In the genomic region with DNA sequence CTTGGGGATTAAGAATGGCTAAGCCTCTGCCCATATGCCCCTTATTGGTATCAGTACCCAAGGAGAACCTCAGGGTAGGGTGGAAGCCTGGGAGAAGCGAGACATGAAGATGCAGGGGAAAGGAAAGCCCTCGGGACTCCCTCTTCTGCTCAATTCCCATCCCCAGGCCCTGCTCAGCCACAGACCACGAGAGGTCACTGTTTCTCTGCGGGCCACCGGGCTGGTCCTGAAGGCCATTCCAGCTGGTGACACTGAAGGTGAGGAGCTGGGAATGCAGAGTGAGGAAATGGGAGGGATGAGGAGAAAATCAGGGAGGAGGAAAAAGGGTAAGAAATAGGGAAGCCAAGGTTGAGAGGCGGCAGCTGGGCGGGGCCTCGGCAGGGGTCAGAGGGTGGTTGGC, we compare ENCODE assay signal across 10 mouse cellular contexts. TPM values are rescaled to one million over a fixed set of nuclear protein-coding genes. Genes with fewer than 3 reads are reported as not detected.
DNase-seq lines count a peak whose midpoint lies in the region; ATAC-seq and TF ChIP-seq lines count a peak whose summit lies in the region.
"Had no signal": no experiment of that assay in that cellular context is flagged by ENCODE, and none has a peak within 500 bp of the region (broad histone marks: within the 10 kb centered on the region; RNA-seq: fewer than 3 reads in every experiment).

No protein-coding gene starts in this region.

- H3K36me3 ChIP-seq in hindbrain, embryonic 11.5 days (ENCODE audit: control insufficient read depth, insufficient read depth, low read length): no peaks in the 10 kb centered on the region
- H3K36me3 ChIP-seq in hindbrain, embryonic 13.5 days: no peaks in the 10 kb centered on the region
- no peaks in the 10 kb centered on the region for H3K36me3 ChIP-seq in heart, embryonic 11.5 days (ENCODE audit: control insufficient read depth, insufficient read depth, low read length)
- no peaks in the 10 kb centered on the region for H3K36me3 ChIP-seq in liver, postnatal 0 days (replicated peaks; ENCODE audit: insufficient read depth, low read length)
- H3K36me3 ChIP-seq: G1E; limb, embryonic 13.5 days had no signal

- no peaks in the 10 kb centered on the region for H3K9me3 ChIP-seq in hindbrain, embryonic 11.5 days (ENCODE audit: control insufficient read depth, low read length)
- H3K9me3 ChIP-seq in hindbrain, embryonic 13.5 days: no peaks in the 10 kb centered on the region
- no peaks in the 10 kb centered on the region for H3K9me3 ChIP-seq in heart, embryonic 11.5 days (replicated peaks; ENCODE audit: control insufficient read depth, low read length)
- no peaks in the 10 kb centered on the region for H3K9me3 ChIP-seq in liver, postnatal 0 days (ENCODE audit: low read length)
- H3K9me3 ChIP-seq: G1E; limb, embryonic 13.5 days had no signal

- WGBS in hindbrain, embryonic 11.5 days: 11% methylated on average over 8 of the region's 8 CpGs
- 12% methylated on average over 8 of the region's 8 CpGs for WGBS in hindbrain, embryonic 13.5 days
- 7% methylated on average over 8 of the region's 8 CpGs for WGBS in heart, embryonic 11.5 days (ENCODE audit: insufficient replicate concordance)
- 31% methylated on average over 8 of the region's 8 CpGs for WGBS in liver, postnatal 0 days (ENCODE audit: insufficient replicate concordance)

- no peaks in the 10 kb centered on the region for H3K4me1 ChIP-seq in hindbrain, embryonic 11.5 days (replicated peaks; ENCODE audit: control insufficient read depth, insufficient read depth, low read length)
- H3K4me1 ChIP-seq in hindbrain, embryonic 13.5 days (replicated peaks): no peaks in the 10 kb centered on the region
- peaks cover 18% of the 10 kb centered on the region for H3K4me1 ChIP-seq in heart, embryonic 11.5 days (ENCODE audit: control insufficient read depth, insufficient read depth, low read length)
- H3K4me1 ChIP-seq in liver, postnatal 0 days (ENCODE audit: insufficient read depth): peaks cover 3% of the 10 kb centered on the region; the same call in 1 of the 2 replicates

- H3K4me2 ChIP-seq in hindbrain, embryonic 11.5 days (replicated peaks; ENCODE audit: low read depth, low read length): no peak overlapping the region
- H3K4me2 ChIP-seq in hindbrain, embryonic 13.5 days: no peak overlapping the region
- H3K4me2 ChIP-seq in heart, embryonic 11.5 days: no peak overlapping the region
- no peak overlapping the region for H3K4me2 ChIP-seq in liver, postnatal 0 days (ENCODE audit: low read depth, low read length)
- H3K4me2 ChIP-seq: limb, embryonic 13.5 days had no signal

- H3K27me3 ChIP-seq in hindbrain, embryonic 11.5 days (ENCODE audit: control insufficient read depth, insufficient read depth, low read length): no peaks in the 10 kb centered on the region
- H3K27me3 ChIP-seq in hindbrain, embryonic 13.5 days: no peaks in the 10 kb centered on the region
- no peaks in the 10 kb centered on the region for H3K27me3 ChIP-seq in heart, embryonic 11.5 days (ENCODE audit: control insufficient read depth, insufficient read depth, low read length)
- no peaks in the 10 kb centered on the region for H3K27me3 ChIP-seq in liver, postnatal 0 days (ENCODE audit: insufficient read depth, low read length)

- no peak for TF ChIP-seq EP300 in liver, postnatal 0 days (IDR thresholded peaks at IDR 0.05; ENCODE audit: low read depth)

- ATAC-seq in hindbrain, embryonic 11.5 days (ENCODE audit: low FRiP score): no peak
- no peak for ATAC-seq in hindbrain, embryonic 13.5 days (ENCODE audit: low FRiP score)
- no peak for ATAC-seq in heart, embryonic 11.5 days (replicated peaks; ENCODE audit: insufficient number of reproducible peaks, low FRiP score, low TSS enrichment)
- ATAC-seq in liver, postnatal 0 days: no peak

- no peak overlapping the region for H3K9ac ChIP-seq in hindbrain, embryonic 11.5 days (ENCODE audit: low read depth, low read length)
- no peak overlapping the region for H3K9ac ChIP-seq in hindbrain, embryonic 13.5 days
- no peak overlapping the region for H3K9ac ChIP-seq in heart, embryonic 11.5 days (ENCODE audit: low read depth, low read length)
- no peak overlapping the region for H3K9ac ChIP-seq in liver, postnatal 0 days (replicated peaks)
- H3K9ac ChIP-seq: limb, embryonic 13.5 days had no signal

- no peak overlapping the region for H3K27ac ChIP-seq in hindbrain, embryonic 11.5 days (ENCODE audit: low read depth, low read length)
- H3K27ac ChIP-seq in hindbrain, embryonic 13.5 days: no peak overlapping the region
- 0 out of 2 replicates have a peak overlapping the region, but pooled peaks have one; percentile 30 for H3K27ac ChIP-seq in heart, embryonic 11.5 days (ENCODE audit: low read depth, low read length)
- H3K27ac ChIP-seq in liver, postnatal 0 days (ENCODE audit: low read depth): no peak overlapping the region
- H3K27ac ChIP-seq: limb, embryonic 13.5 days had no signal

- peak; percentile 66 for TF ChIP-seq CTCF in liver, postnatal 0 days (IDR thresholded peaks at IDR 0.05; ENCODE audit: low read depth)

- DNase-seq in hindbrain, embryonic 11.5 days (ENCODE audit: low spot score): peak; percentile 44
- DNase-seq in adrenal gland, postnatal 10 days: peak; percentile 47
- DNase-seq in liver, postnatal 0 days: no peak
- no peak for DNase-seq in urinary bladder, postnatal 25 days (ENCODE audit: low spot score)
- DNase-seq in urinary bladder, adult 18-20 months (ENCODE audit: low spot score in 2 of 2): no peak
- no peak for DNase-seq in left cerebral cortex, adult 8-10 months (ENCODE audit: low spot score in 2 of 2)

- H3K4me3 ChIP-seq in hindbrain, embryonic 11.5 days (ENCODE audit: low read depth, low read length): no peak overlapping the region
- H3K4me3 ChIP-seq in hindbrain, embryonic 13.5 days: no peak overlapping the region
- H3K4me3 ChIP-seq in heart, embryonic 11.5 days (ENCODE audit: low read depth, low read length): no peak overlapping the region
- no peak overlapping the region for H3K4me3 ChIP-seq in liver, postnatal 0 days (ENCODE audit: low read depth, low read length)
- H3K4me3 ChIP-seq: limb, embryonic 13.5 days had no signal

RNA-seq across cellular contexts. Expression of gene Mfsd6l, which starts 11.4 kb away (rescaled TPM):
- polyA plus RNA-seq in hindbrain, embryonic 11.5 days (2014; fragmentation: Nextera tagmentation; extraction: Ambion mirVana): 0.10 TPM in 1 of 2 replicates, not detected in the other
- polyA plus RNA-seq in hindbrain, embryonic 13.5 days (2015; fragmentation: Nextera tagmentation; extraction: Ambion mirVana): not detected in 2 replicates
- total RNA-seq in adrenal gland, postnatal 10 days (2021): under 1 TPM in 1 of 2 experiments, not detected in 1; 0.27 TPM
- polyA plus RNA-seq in heart, embryonic 11.5 days (2014; fragmentation: Nextera tagmentation; extraction: Ambion mirVana): 0.17 TPM in 1 of 2 replicates, not detected in the other
- 0.12 TPM in 1 of 2 replicates, not detected in the other for polyA plus RNA-seq in liver, postnatal 0 days (2015; fragmentation: Nextera tagmentation; extraction: Ambion mirVana)
- under 1 TPM in 2 of 4 experiments, not detected in 2; 0.16 to 0.23 TPM for total RNA-seq in left cerebral cortex, adult 8-10 months (2022)
- polyA plus RNA-seq: G1E had no signal

RNA-seq across cellular contexts. Expression of gene Pik3r6, which starts 41.7 kb away (rescaled TPM):
- 1.2 TPM in 2 replicates for polyA plus RNA-seq in hindbrain, embryonic 11.5 days (2014; fragmentation: Nextera tagmentation; extraction: Ambion mirVana)
- 1.6 and 2.7 TPM in 2 replicates for polyA plus RNA-seq in hindbrain, embryonic 13.5 days (2015; fragmentation: Nextera tagmentation; extraction: Ambion mirVana)
- total RNA-seq in adrenal gland, postnatal 10 days (2021): 1 to 10 TPM; 3.6 to 4.7 TPM
- 1.6 and 2.5 TPM in 2 replicates for polyA plus RNA-seq in heart, embryonic 11.5 days (2014; fragmentation: Nextera tagmentation; extraction: Ambion mirVana)
- 2.4 and 2.5 TPM in 2 replicates for polyA plus RNA-seq in liver, postnatal 0 days (2015; fragmentation: Nextera tagmentation; extraction: Ambion mirVana)
- total RNA-seq in left cerebral cortex, adult 8-10 months (2022): 1 to 10 TPM; 3.1 to 4.8 (median 3.6) TPM

RNA-seq across cellular contexts. Expression of gene Ccdc42, which starts 42.3 kb away (rescaled TPM):
- polyA plus RNA-seq in hindbrain, embryonic 11.5 days (2014; fragmentation: Nextera tagmentation; extraction: Ambion mirVana): 1.4 and 1.6 TPM in 2 replicates
- 0.27 TPM in 2 replicates for polyA plus RNA-seq in hindbrain, embryonic 13.5 days (2015; fragmentation: Nextera tagmentation; extraction: Ambion mirVana)
- total RNA-seq in adrenal gland, postnatal 10 days (2021): under 1 TPM in 1 of 2 experiments, not detected in 1; 0.72 TPM
- polyA plus RNA-seq in heart, embryonic 11.5 days (2014; fragmentation: Nextera tagmentation; extraction: Ambion mirVana): 0.29 and 0.58 TPM in 2 replicates
- polyA plus RNA-seq in liver, postnatal 0 days (2015; fragmentation: Nextera tagmentation; extraction: Ambion mirVana): not detected in 2 replicates
- total RNA-seq in left cerebral cortex, adult 8-10 months (2022): 1 to 10 TPM; 1.0 to 1.6 (median 1.4) TPM
- total RNA-seq: G1E had no signal
- polyA plus RNA-seq: G1E had no signal

Comparison
In these comparisons a context has a peak if more than half of its experiments do, and no peak if none do; other contexts are left out.
1. DNase-seq: peak in hindbrain, embryonic 11.5 days (single experiment) and adrenal gland, postnatal 10 days (single experiment); none in liver, postnatal 0 days (single experiment), urinary bladder, postnatal 25 days (single experiment), urinary bladder, adult 18-20 months (0 of 2) and left cerebral cortex, adult 8-10 months (0 of 2).